Comparison of ENCODE assay signal across 10 mouse cellular contexts in the genomic region with DNA sequence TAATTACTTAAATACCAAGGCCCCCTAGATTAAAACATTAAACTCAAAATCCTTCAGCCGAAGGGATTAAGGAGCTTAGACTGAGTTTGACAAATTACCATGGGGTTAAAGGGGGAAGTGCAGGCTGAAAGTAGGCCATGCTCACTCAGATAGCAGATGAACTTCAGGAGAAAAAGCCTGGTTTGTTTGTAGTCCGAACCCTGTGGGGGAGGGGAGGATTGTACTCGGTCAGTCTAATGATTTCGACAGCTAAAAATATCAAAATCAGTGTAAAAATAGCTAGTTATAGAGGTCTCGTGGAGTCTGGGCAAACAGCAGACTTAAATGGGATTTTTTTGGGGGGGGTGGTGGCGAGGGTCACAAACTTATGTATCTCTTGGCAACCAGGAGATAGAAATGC.
DNase-seq lines count a peak whose midpoint lies in the region; ATAC-seq and TF ChIP-seq lines count a peak whose summit lies in the region.
"Had no signal": no experiment of that assay in that cellular context is flagged by ENCODE, and none has a peak within 500 bp of the region (broad histone marks: within the 10 kb centered on the region; RNA-seq: fewer than 3 reads in every experiment).

No protein-coding gene starts in this region.

- no peak overlapping the region for H3K9ac ChIP-seq in liver, embryonic 16.5 days (ENCODE audit: low read depth, low read length)
- H3K9ac ChIP-seq: liver, embryonic 13.5 days had no signal

- WGBS in cerebellum, adult 2 months = 32% methylated on average over 6 of the region's 6 CpGs
- 60% methylated on average over 6 of the region's 6 CpGs for WGBS in liver, embryonic 16.5 days (ENCODE audit: insufficient replicate concordance)

- DNase-seq in cerebellum, adult 2 months = peak; percentile 31 to 56
- DNase-seq in layer of hippocampus, adult 2 months (ENCODE audit: low spot score in 2 of 2) = no peak
- no peak for DNase-seq in layer of hippocampus, adult 18-20 months (ENCODE audit: low spot score in 2 of 2)
- DNase-seq in yolk sac, embryonic 10.5 days (ENCODE audit: low spot score) = no peak
- DNase-seq: liver, embryonic 13.5 days had no signal

- no peak for TF ChIP-seq CTCF in cerebellum, adult 2 months (IDR thresholded peaks at IDR 0.05; ENCODE audit: borderline replicate concordance, insufficient read depth, low read depth, low read length)
- TF ChIP-seq CTCF in layer of hippocampus, adult 2 months (conservative IDR thresholded peaks at IDR 0.05) = 0 out of 2 replicates have a peak, but pooled peaks have one; percentile 19
- TF ChIP-seq CTCF in cortical plate, adult 2 months (IDR thresholded peaks at IDR 0.05; ENCODE audit: extremely low read depth, insufficient read depth, low read length) = no peak

- no peaks in the 10 kb centered on the region for H3K27me3 ChIP-seq in cerebellum, adult 2 months (ENCODE audit: control insufficient read depth, insufficient read depth, low read length)
- no peaks in the 10 kb centered on the region for H3K27me3 ChIP-seq in liver, embryonic 16.5 days (ENCODE audit: control insufficient read depth, insufficient read depth, low read depth, low read length)
- H3K27me3 ChIP-seq: liver, embryonic 13.5 days had no signal

- no peak overlapping the region for H3K4me2 ChIP-seq in liver, embryonic 16.5 days (ENCODE audit: low read depth, low read length)
- H3K4me2 ChIP-seq: liver, embryonic 13.5 days had no signal

- no peaks in the 10 kb centered on the region for H3K9me3 ChIP-seq in liver, embryonic 16.5 days (replicated peaks; ENCODE audit: control insufficient read depth, low read length)
- H3K9me3 ChIP-seq: liver, embryonic 13.5 days had no signal

- ATAC-seq in cerebellum, adult (ENCODE audit: insufficient number of reproducible peaks, low FRiP score, low TSS enrichment) = no peak
- ATAC-seq in liver, embryonic 16.5 days (ENCODE audit: low read depth) = peak; percentile 54
- ATAC-seq in CD4-positive, CD25-positive, alpha-beta regulatory T cell, adult 4 months = no peak

- H3K27ac ChIP-seq in cerebellum, adult 2 months (ENCODE audit: insufficient read depth, low read length) = peak overlapping the region; percentile 71; the same call in 1 of the 2 replicates
- H3K27ac ChIP-seq in layer of hippocampus, adult 2 months = peak overlapping the region; percentile 74
- H3K27ac ChIP-seq in cortical plate, adult 2 months (ENCODE audit: insufficient read depth, low read length) = 0 out of 2 replicates have a peak overlapping the region, but pooled peaks have one; percentile 42
- H3K27ac ChIP-seq in liver, embryonic 16.5 days (ENCODE audit: low read length) = no peak overlapping the region
- H3K27ac ChIP-seq: liver, embryonic 13.5 days had no signal

- H3K4me1 ChIP-seq in cerebellum, adult 2 months (ENCODE audit: control insufficient read depth, insufficient read depth, low read length) = peaks cover 11% of the 10 kb centered on the region
- H3K4me1 ChIP-seq in cortical plate, adult 2 months (ENCODE audit: control insufficient read depth, insufficient read depth, low read length) = peaks cover 2% of the 10 kb centered on the region; the same call in 1 of the 2 replicates
- peaks cover 3% of the 10 kb centered on the region for H3K4me1 ChIP-seq in liver, embryonic 16.5 days (ENCODE audit: control insufficient read depth, low read depth, low read length)

- peaks cover 59% of the 10 kb centered on the region for H3K36me3 ChIP-seq in liver, embryonic 16.5 days (ENCODE audit: control insufficient read depth, insufficient read depth)

- H3K4me3 ChIP-seq in cerebellum, adult 2 months (replicated peaks; ENCODE audit: insufficient read depth, low read depth, low read length) = no peak overlapping the region
- no peak overlapping the region for H3K4me3 ChIP-seq in layer of hippocampus, adult 2 months
- H3K4me3 ChIP-seq in cortical plate, adult 2 months (ENCODE audit: insufficient read depth, low read length) = no peak overlapping the region
- H3K4me3 ChIP-seq in liver, embryonic 16.5 days (ENCODE audit: low read depth, low read length) = no peak overlapping the region
- H3K4me3 ChIP-seq: erythroblast, embryonic 14.5 days; liver, embryonic 13.5 days had no signal

- TF ChIP-seq POLR2A in cerebellum, adult 2 months (IDR thresholded peaks at IDR 0.05; ENCODE audit: borderline replicate concordance, insufficient read depth, low read length) = no peak
- no peak for TF ChIP-seq POLR2A in cortical plate, adult 2 months (IDR thresholded peaks at IDR 0.05; ENCODE audit: extremely low read depth, insufficient read depth, low read length)

Comparison
In these comparisons a context has a peak if more than half of its experiments do, and no peak if none do; other contexts are left out.
1. DNase-seq: peak in cerebellum, adult 2 months (2 of 2); none in layer of hippocampus, adult 2 months (0 of 2), layer of hippocampus, adult 18-20 months (0 of 2) and yolk sac, embryonic 10.5 days (single experiment).